Mouse (Mus musculus): ENCODE data around the gene Slc6a20b. TPM values are rescaled to one million over a fixed set of nuclear protein-coding genes. Genes with fewer than 3 reads are reported as not detected.
A peak's percentile ranks its signal among the peaks of the same experiment; 100 is the strongest.
"Not testable (repeated sequence)": the region's sequence is repeated elsewhere in the genome, so short reads cannot be mapped to it uniquely, and the experiment has no call there.

Gene Slc6a20b
- not detected for total RNA-seq (2021)
- long read RNA-seq, experiment 1, partial matches to known transcripts: 0 of 1 reads
- long read RNA-seq, experiment 1, other reads (novel, unspliced or antisense): 1 of 1 reads
- long read RNA-seq, experiment 2, partial matches to known transcripts: 0 of 1 reads
- long read RNA-seq, experiment 2, other reads (novel, unspliced or antisense): 1 of 1 reads

GRCm38 (mm10) chr9:123632281-123632680, at the start of gene Slc6a20b:
Gene Slc6a20b, minus strand, starts transcription at chr9:123632565.
- no peak for DNase-seq (ENCODE audit: low spot score in 2 of 2)

DNA sequence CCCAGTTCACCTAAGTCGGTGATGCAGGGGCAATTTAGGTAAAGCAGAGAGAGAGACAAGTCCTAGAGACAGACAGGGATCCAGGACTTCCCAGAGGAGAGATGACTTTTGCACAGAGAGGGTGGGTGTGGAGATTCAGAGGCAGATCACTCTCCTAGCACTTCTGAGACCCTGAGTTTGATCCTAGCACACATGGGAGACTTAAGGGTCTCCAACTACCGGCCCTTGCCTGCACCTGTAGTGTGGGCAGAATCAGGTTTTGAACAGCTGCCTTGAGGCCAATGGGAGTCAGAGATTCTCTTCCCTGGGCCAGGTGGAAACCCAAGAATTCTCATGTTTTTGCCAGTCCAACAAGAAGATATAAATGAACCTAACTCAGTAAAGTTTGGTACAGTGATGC, 46.8 kb upstream of the Slc6a20b start:
- DNase-seq (ENCODE audit: low spot score in 2 of 2): no peak

- peak in 1 of 2 experiments; percentile 18 for DNase-seq (ENCODE audit: low spot score in 2 of 2)
Observed at GRCm38 (mm10) chr9:123678327-123679105, 46.2 kb upstream of the Slc6a20b start, which contains the start of the genes Ccr9 and Slc6a20a. Gene Ccr9, plus strand, starts transcription at chr9:123678439. Gene Slc6a20a, minus strand, starts transcription at chr9:123678885.

GRCm38 (mm10) chr9:123665645-123666044, 33.3 kb upstream of the Slc6a20b start:
- peak in 1 of 2 experiments; percentile 39 for DNase-seq (ENCODE audit: low spot score in 2 of 2)

GRCm38 (mm10) chr9:123659986-123660676, 27.8 kb upstream of the Slc6a20b start:
- not testable (repeated sequence) for DNase-seq (ENCODE audit: low spot score in 2 of 2)

- no peak for DNase-seq (ENCODE audit: low spot score in 2 of 2)
Observed at GRCm38 (mm10) chr9:123658981-123659380, 26.6 kb upstream of the Slc6a20b start.

GRCm38 (mm10) chr9:123657457-123657856, 25.1 kb upstream of the Slc6a20b start:
- DNase-seq (ENCODE audit: low spot score in 2 of 2): no peak

DNA sequence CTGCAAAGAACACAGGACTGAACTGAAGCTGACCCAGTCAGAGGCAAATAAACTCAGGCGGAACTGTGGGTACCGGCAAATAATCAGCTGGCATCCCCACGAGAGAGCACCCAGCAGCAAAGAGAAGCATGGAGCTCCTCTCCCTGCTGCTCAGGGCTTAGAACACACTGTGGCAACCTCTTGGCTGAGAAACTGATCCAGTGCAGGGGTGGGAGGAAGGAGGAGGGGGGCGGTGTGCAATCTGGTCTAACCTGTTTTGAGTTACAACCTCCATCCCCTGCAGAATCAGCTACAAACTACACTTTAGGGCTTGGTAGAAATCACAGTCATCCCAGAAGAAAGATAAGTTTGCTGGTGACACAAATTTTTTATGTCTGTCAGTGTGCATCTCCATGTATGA, 19.0 kb upstream of the Slc6a20b start:
- DNase-seq (ENCODE audit: low spot score in 2 of 2): no peak

DNA sequence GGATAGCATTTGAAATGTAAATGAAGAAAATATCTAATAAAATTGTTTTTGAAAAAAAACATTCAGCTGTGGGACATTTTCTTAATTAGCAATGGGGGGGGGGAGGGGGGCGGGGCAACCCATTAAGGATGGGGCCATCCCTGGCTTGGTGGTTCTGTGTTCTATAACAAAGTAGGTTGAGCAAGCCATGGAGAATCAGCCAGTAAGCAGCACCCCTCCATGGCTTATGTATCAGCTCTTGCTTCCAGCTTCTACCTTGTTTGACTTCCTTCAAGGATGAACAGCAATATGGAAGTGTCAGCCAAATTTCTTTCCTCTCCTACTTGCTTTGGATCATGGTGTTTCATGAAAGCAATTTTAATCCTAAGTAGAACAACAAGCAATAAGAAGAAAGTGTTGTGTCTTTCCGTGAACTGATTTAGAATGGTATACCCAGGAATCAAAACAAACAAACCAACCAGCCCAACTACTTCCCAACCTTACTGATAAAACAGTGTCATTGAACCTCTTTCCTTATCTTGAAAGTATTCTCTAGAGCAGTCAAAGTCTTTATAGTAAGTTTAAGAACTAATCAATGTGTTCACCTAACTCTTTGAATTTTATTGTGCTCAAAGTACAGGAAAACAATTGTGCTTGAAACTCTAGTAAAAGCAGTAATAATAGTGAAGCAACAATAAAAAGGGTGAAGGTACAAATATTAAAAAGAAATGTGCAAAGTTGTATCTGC, 17.6 kb upstream of the Slc6a20b start:
- no peak for DNase-seq (ENCODE audit: low spot score in 2 of 2)

GRCm38 (mm10) chr9:123640106-123640505, 7.7 kb upstream of the Slc6a20b start:
- DNase-seq (ENCODE audit: low spot score in 2 of 2): no peak

- DNase-seq (ENCODE audit: low spot score in 2 of 2): no peak
Observed at GRCm38 (mm10) chr9:123638668-123639089, 6.3 kb upstream of the Slc6a20b start.

DNA sequence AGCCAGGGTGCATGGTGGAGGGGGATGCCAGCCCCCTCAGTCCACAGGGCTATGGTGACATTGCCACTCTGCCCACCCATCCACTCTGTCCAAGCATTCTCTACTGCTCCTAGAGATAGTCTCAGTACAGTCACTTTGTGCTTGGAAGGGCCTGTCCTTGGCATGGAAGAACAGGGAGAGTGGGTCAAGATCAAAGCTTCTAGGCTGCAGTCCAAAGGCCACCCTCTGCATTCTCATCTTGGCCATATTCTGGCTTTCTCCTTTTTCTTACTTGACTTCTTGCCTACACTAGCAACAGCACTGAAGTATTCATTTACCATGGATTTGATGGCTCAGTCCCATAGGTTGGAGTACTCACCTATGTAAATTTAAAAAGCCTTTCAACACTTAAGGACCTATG, 5.9 kb upstream of the Slc6a20b start:
- DNase-seq (ENCODE audit: low spot score in 2 of 2): no peak

DNA sequence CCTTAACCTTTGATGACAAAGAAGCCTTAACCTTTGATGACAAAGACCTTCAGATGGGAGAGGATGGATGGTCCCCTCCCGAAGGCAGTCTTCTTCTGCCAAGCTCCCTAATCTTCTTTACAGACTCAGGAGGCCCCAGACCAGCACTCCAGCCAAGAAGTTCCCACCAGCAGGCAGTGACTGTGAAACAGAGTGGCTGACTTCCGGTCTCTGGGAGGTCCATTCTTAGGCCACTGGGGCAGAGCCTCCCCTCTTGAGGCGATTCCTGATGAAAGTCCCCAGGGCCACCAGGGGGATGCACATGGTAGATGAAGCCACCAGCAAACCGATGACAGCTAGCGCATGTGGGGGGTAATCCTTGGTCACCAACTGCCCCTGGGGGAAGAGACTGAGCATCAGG, 4.4 kb upstream of the Slc6a20b start:
- DNase-seq (ENCODE audit: low spot score in 2 of 2): no peak

DNA sequence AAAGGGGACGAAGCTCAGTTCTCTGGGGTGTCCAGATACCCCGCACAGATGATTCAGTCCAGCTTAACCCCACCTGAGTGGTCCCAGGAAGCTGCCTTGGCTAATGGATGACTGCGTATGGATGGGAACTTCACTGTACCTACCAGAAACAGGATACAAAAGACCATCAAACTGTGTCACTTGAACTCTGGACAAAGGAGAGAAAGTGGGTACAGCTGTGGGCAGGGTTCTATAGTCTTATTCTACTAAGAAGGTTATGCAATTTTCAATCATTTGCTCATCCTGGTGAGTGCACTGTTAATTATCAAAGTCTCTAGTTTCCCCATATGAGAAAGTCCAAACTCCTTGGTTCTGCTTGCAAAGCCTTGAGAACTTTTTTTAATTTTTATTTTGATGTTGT, 628 bp upstream of the Slc6a20b start:
- no peak for DNase-seq (ENCODE audit: low spot score in 2 of 2)

GRCm38 (mm10) chr9:123631666-123632065, 699 bp downstream of the Slc6a20b start:
- DNase-seq (ENCODE audit: low spot score in 2 of 2): no peak

GRCm38 (mm10) chr9:123625821-123626220, 6.5 kb downstream of the Slc6a20b start:
- DNase-seq (ENCODE audit: low spot score in 2 of 2): no peak

DNA sequence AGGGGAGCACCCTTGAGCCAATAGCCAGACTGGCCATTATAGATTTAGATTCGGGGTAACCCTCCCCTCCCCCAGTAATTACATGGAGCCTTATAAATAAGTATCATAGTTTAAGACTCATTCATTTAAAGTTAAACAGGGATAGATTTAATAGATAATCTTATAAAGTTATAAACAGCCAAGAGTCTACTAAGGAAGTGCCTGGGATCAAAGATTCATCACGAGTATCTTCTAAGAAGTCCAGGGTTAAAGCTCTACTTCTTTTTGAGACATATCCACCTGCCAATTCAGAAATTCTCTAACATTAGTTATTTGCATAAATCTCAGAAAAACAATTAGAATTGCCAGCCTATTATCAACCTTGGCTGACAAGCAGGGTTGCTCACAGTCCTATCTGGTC, 7.6 kb downstream of the Slc6a20b start:
- no peak for DNase-seq (ENCODE audit: low spot score in 2 of 2)

- no peak for DNase-seq (ENCODE audit: low spot score in 2 of 2)
Observed at GRCm38 (mm10) chr9:123620311-123621098, 11.9 kb downstream of the Slc6a20b start.

- no peak for DNase-seq (ENCODE audit: low spot score in 2 of 2)
Observed at GRCm38 (mm10) chr9:123601529-123601928, 30.8 kb downstream of the Slc6a20b start.

DNA sequence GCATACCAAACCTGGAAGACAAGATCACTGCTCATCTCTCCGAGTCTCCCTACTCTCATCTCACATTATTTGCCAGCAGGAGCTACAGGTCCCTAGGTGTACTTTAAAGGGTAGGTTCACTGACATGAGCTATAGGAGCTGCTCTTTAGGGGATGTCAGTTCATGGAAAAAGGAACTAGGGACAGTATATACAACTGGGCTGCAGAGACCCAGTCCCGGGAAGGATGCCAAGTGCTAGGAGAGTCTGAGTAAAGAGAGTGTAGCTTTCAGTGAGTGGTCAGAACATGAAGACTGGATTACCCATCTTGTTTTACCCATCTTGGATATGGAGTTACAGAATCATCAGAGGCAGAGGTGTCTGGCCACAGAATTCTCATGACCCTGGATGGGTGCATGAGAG, 35.0 kb downstream of the Slc6a20b start:
- no peak for DNase-seq (ENCODE audit: low spot score in 2 of 2)

GRCm38 (mm10) chr9:123596910-123597309, 35.5 kb downstream of the Slc6a20b start:
- DNase-seq (ENCODE audit: low spot score in 2 of 2): no peak

Data from gastrocnemius, postnatal 4 days (tissue).